Mouse (Mus musculus): ENCODE measurements around the gene Arf3.
"Not testable (repeated sequence)": the region's sequence is repeated elsewhere in the genome, so short reads cannot be mapped to it uniquely, and the experiment has no call there.

Arf3 gene

GRCm38 (mm10) chr15:98762201-98762621 lies 803 bp downstream of the Arf3 start:
- DNase-seq (ENCODE audit: extremely low spot score, low spot score), result peak; percentile 73

- DNase-seq (ENCODE audit: extremely low spot score, low spot score), result no peak
Measured at GRCm38 (mm10) chr15:98754125-98754524, 8.9 kb downstream of the Arf3 start.

GRCm38 (mm10) chr15:98753021-98753423 lies 10.0 kb downstream of the Arf3 start:
- DNase-seq (ENCODE audit: extremely low spot score, low spot score), result no peak

GRCm38 (mm10) chr15:98749093-98749492 lies 13.9 kb downstream of the Arf3 start:
- no peak for DNase-seq (ENCODE audit: extremely low spot score, low spot score)

GRCm38 (mm10) chr15:98747296-98747695 lies 15.7 kb downstream of the Arf3 start:
- DNase-seq (ENCODE audit: extremely low spot score, low spot score), result no peak

GRCm38 (mm10) chr15:98746344-98746965 lies 16.6 kb downstream of the Arf3 start:
- no peak for DNase-seq (ENCODE audit: extremely low spot score, low spot score)

GRCm38 (mm10) chr15:98743863-98744262 lies 19.2 kb downstream of the Arf3 start:
- DNase-seq (ENCODE audit: extremely low spot score, low spot score), result not testable (repeated sequence)

- DNase-seq (ENCODE audit: extremely low spot score, low spot score), result no peak
Measured at GRCm38 (mm10) chr15:98742766-98743428, 20.1 kb downstream of the Arf3 start.

GRCm38 (mm10) chr15:98740219-98740618 lies 22.8 kb downstream of the Arf3 start:
- DNase-seq (ENCODE audit: extremely low spot score, low spot score), result no peak

- no peak for DNase-seq (ENCODE audit: extremely low spot score, low spot score)
Measured at GRCm38 (mm10) chr15:98738796-98739195, 24.2 kb downstream of the Arf3 start.

- DNase-seq (ENCODE audit: extremely low spot score, low spot score), result no peak
Measured at GRCm38 (mm10) chr15:98737881-98738280, 25.1 kb downstream of the Arf3 start.

GRCm38 (mm10) chr15:98736521-98736920 lies 26.5 kb downstream of the Arf3 start:
- no peak for DNase-seq (ENCODE audit: extremely low spot score, low spot score)

- no peak for DNase-seq (ENCODE audit: extremely low spot score, low spot score)
Measured at GRCm38 (mm10) chr15:98733976-98734566, 28.9 kb downstream of the Arf3 start.

- no peak for DNase-seq (ENCODE audit: extremely low spot score, low spot score)
Measured at GRCm38 (mm10) chr15:98733370-98733769, 29.6 kb downstream of the Arf3 start.

GRCm38 (mm10) chr15:98732006-98732531 lies 30.9 kb downstream of the Arf3 start:
- no peak for DNase-seq (ENCODE audit: extremely low spot score, low spot score)

GRCm38 (mm10) chr15:98730790-98731189 lies 32.2 kb downstream of the Arf3 start:
- DNase-seq (ENCODE audit: extremely low spot score, low spot score), result no peak

- DNase-seq (ENCODE audit: extremely low spot score, low spot score), result no peak
Measured at GRCm38 (mm10) chr15:98729791-98730545, 33.0 kb downstream of the Arf3 start.

- no peak for DNase-seq (ENCODE audit: extremely low spot score, low spot score)
Measured at GRCm38 (mm10) chr15:98728366-98728765, 34.6 kb downstream of the Arf3 start.

GRCm38 (mm10) chr15:98727443-98728321 lies 35.3 kb downstream of the Arf3 start, which contains the start of gene Fkbp11:
Fkbp11 (minus strand) TSS chr15:98728198.
- DNase-seq (ENCODE audit: extremely low spot score, low spot score), result peak; percentile 71

GRCm38 (mm10) chr15:98726746-98727145 lies 36.3 kb downstream of the Arf3 start:
- no peak for DNase-seq (ENCODE audit: extremely low spot score, low spot score)

- no peak for DNase-seq (ENCODE audit: extremely low spot score, low spot score)
Measured at GRCm38 (mm10) chr15:98726079-98726478, 36.9 kb downstream of the Arf3 start.

All from neural tube, embryonic 10.5 days (tissue).